Mouse (Mus musculus) lung, adult 2 months (tissue): Measurements from ENCODE around the gene Pdlim1.

Experiments
- CTCF ChIP-seq: fragments of 200-500 bp; IDR thresholded peaks from 2 replicates; pipeline ENCODE4 v1.5.1; 2011; ENCODE audit warnings: mild to moderate bottlenecking, low read length, control low read depth; ENCODE audit not compliant: insufficient read depth
- POLR2A ChIP-seq: fragments of 200-500 bp; IDR thresholded peaks from 2 replicates; pipeline ENCODE4 v1.6.1; 2011; ENCODE audit warnings: low read depth, mild to moderate bottlenecking, control low read depth, low read length, borderline replicate concordance; ENCODE audit errors: extremely low read depth

DNA sequence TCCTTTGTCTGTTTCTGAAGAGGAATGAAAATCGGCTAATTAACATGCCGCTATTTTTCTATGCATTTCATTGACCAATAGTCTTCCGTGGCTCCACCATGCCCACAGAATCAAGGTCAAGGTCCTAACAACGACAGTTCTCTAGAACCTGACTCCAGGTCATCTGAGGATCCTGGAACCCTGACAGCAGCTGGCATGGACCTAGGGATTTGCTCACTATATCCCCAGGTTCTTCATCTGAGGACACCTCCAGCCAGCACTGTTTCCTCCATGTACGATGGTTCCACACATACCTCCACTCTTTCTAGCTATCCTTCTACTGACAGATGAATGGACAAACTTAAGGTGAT lies 45.9 kb downstream of the Pdlim1 start:
- TF ChIP-seq CTCF (no peak), POLR2A (no peak)
